Mouse (Mus musculus) activated CD4-positive, CD25-positive, alpha-beta regulatory T cell, adult 9 weeks (primary cell): ENCODE results near the gene Ap5z1. TPM values are rescaled to one million over a fixed set of nuclear protein-coding genes. Genes with fewer than 3 reads are reported as not detected.

Source experiments
- polyA plus RNA-seq: library from polyadenylated mRNA; unstranded; fragments of 100-300 nt; shearing (Covaris generic); gene quantifications from one replicate; pipeline ENCODE4 v1.2.1, GENCODE M21; 2017

Gene Ap5z1
- polyA plus RNA-seq: 42.1 TPM

GRCm38 (mm10) chr5:142463461-142464454 lies at the start of gene Ap5z1:
Gene Ap5z1, plus strand, starts transcription at chr5:142463944.

Other genes with a start within 250 kb of the Ap5z1 start
- 2.1 TPM for gene Foxk1, start 62.4 kb upstream of the Ap5z1 start, polyA plus RNA-seq
- not detected for gene Papolb, start 66.1 kb downstream of the Ap5z1 start, polyA plus RNA-seq
- gene Radil, start 87.2 kb downstream of the Ap5z1 start, polyA plus RNA-seq: not detected
- not detected for gene Mmd2, start 144.9 kb downstream of the Ap5z1 start, polyA plus RNA-seq
- 16.3 TPM for gene Wipi2, start 163.8 kb downstream of the Ap5z1 start, polyA plus RNA-seq
- gene Slc29a4, start 228.6 kb downstream of the Ap5z1 start, polyA plus RNA-seq: 0.49 TPM